In the genomic region with DNA sequence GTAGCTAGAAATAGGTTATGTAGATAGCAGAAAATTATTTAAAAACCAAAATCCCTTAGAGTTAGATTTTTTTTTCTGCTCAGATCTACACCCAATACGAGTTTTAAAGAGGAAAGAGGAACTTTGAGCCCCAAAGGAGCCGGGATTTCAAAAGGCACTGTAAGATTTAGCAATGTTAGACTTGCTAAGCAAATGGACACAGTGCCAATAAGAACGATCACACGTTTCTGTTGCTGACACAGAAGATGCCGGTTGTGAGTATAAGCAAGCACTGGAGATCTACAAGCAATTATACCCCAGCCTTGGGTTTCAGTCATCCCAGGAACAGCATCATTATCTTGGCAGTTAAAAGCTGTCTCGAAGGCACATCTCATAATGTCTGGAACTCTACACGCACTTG, we compare ENCODE assay signal across 32 mouse cellular contexts.
DNase-seq lines count a peak whose midpoint lies in the region; ATAC-seq and TF ChIP-seq lines count a peak whose summit lies in the region.
"Had no signal": no experiment of that assay in that cellular context is flagged by ENCODE, and none has a peak within 500 bp of the region (broad histone marks: within the 10 kb centered on the region; RNA-seq: fewer than 3 reads in every experiment).

No protein-coding gene starts in this region.

- H3K9ac ChIP-seq in liver, adult 2 months (ENCODE audit: low read depth, low read length), result no peak overlapping the region
- no peak overlapping the region for H3K9ac ChIP-seq in liver, embryonic 12.5 days
- no peak overlapping the region for H3K9ac ChIP-seq in neural tube, embryonic 14.5 days (replicated peaks; ENCODE audit: low read depth, low read length)
- H3K9ac ChIP-seq in midbrain, embryonic 13.5 days (replicated peaks), result no peak overlapping the region
- H3K9ac ChIP-seq: embryonic facial prominence, embryonic 13.5 days; forebrain, embryonic 13.5 days; heart, embryonic 13.5 days; hindbrain, embryonic 12.5 days had no signal

- H3K9me3 ChIP-seq in liver, embryonic 12.5 days (replicated peaks), result peaks cover 6% of the 10 kb centered on the region; the same call in 1 of the 2 replicates
- H3K9me3 ChIP-seq in neural tube, embryonic 14.5 days (ENCODE audit: control insufficient read depth, low read length), result no peaks in the 10 kb centered on the region
- H3K9me3 ChIP-seq in midbrain, embryonic 13.5 days, result no peaks in the 10 kb centered on the region
- H3K9me3 ChIP-seq: embryonic facial prominence, embryonic 13.5 days; forebrain, embryonic 13.5 days; heart, embryonic 10.5 days; heart, embryonic 13.5 days; hindbrain, embryonic 12.5 days had no signal

- ATAC-seq in liver, embryonic 12.5 days, result no peak
- ATAC-seq in neural tube, embryonic 14.5 days (ENCODE audit: low read depth), result no peak
- ATAC-seq in CD4-positive, CD25-positive, alpha-beta regulatory T cell, adult 4 months, result no peak
- no peak for ATAC-seq in midbrain, embryonic 13.5 days
- ATAC-seq: forebrain, embryonic 13.5 days; forebrain, embryonic 16.5 days; hindbrain, embryonic 16.5 days; Patski had no signal

- no peak overlapping the region for H3K4me2 ChIP-seq in liver, embryonic 12.5 days
- 0 out of 2 replicates have a peak overlapping the region, but pooled peaks have one; percentile 2 for H3K4me2 ChIP-seq in neural tube, embryonic 14.5 days (ENCODE audit: low read depth, low read length)
- no peak overlapping the region for H3K4me2 ChIP-seq in midbrain, embryonic 13.5 days (replicated peaks)
- H3K4me2 ChIP-seq: embryonic facial prominence, embryonic 13.5 days; forebrain, embryonic 13.5 days; heart, embryonic 13.5 days; hindbrain, embryonic 12.5 days had no signal

- no peak for TF ChIP-seq CTCF in liver, adult 2 months (IDR thresholded peaks at IDR 0.05; ENCODE audit: low read depth, low read length)

- TF ChIP-seq POLR2A in liver, adult 2 months (IDR thresholded peaks at IDR 0.05; ENCODE audit: extremely low read depth, insufficient read depth, low read length), result no peak

- H3K36me3 ChIP-seq in liver, adult 2 months (ENCODE audit: control insufficient read depth, insufficient read depth, low read length), result no peaks in the 10 kb centered on the region
- no peaks in the 10 kb centered on the region for H3K36me3 ChIP-seq in liver, embryonic 12.5 days
- no peaks in the 10 kb centered on the region for H3K36me3 ChIP-seq in neural tube, embryonic 14.5 days (ENCODE audit: control insufficient read depth, insufficient read depth, low read length)
- H3K36me3 ChIP-seq in midbrain, embryonic 13.5 days, result no peaks in the 10 kb centered on the region
- H3K36me3 ChIP-seq: embryonic facial prominence, embryonic 10.5 days; embryonic facial prominence, embryonic 13.5 days; G1E; heart, embryonic 10.5 days; heart, embryonic 13.5 days; hindbrain, embryonic 12.5 days had no signal

- peak; percentile 2 for DNase-seq in adrenal gland, postnatal 10 days
- no peak for DNase-seq in adrenal gland, postnatal 14 days
- DNase-seq in liver, adult 2 months (ENCODE audit: extremely low read depth, low read depth, low spot score), result peak; percentile 59
- peak; percentile 3 for DNase-seq in adipocyte (ENCODE audit: low spot score)
- DNase-seq: adrenal gland, adult 2 months; adrenal gland, postnatal 36 days; cerebellum, adult 11 months; cerebellum, adult 2 months; cerebellum, adult 9-11 months; cerebellum, postnatal 36 days; embryo, embryonic 11 days; gastrocnemius, postnatal 10 days; gastrocnemius, postnatal 36 days; heart, adult 2 months; heart, postnatal 14 days; heart, postnatal 4 days had no signal

- H3K4me3 ChIP-seq in liver, adult 2 months (ENCODE audit: insufficient read depth, low read depth, low read length), result no peak overlapping the region
- no peak overlapping the region for H3K4me3 ChIP-seq in liver, embryonic 12.5 days
- no peak overlapping the region for H3K4me3 ChIP-seq in neural tube, embryonic 14.5 days (ENCODE audit: low read depth, low read length)
- H3K4me3 ChIP-seq in midbrain, embryonic 13.5 days (replicated peaks), result no peak overlapping the region
- H3K4me3 ChIP-seq: embryonic facial prominence, embryonic 10.5 days; embryonic facial prominence, embryonic 13.5 days; erythroblast, embryonic 14.5 days; forebrain, embryonic 13.5 days; heart, adult 2 months; heart, embryonic 10.5 days; heart, embryonic 13.5 days; hindbrain, embryonic 12.5 days had no signal

- no peaks in the 10 kb centered on the region for H3K27me3 ChIP-seq in liver, adult 2 months (ENCODE audit: control insufficient read depth, insufficient read depth, low read length)
- no peaks in the 10 kb centered on the region for H3K27me3 ChIP-seq in liver, embryonic 12.5 days (replicated peaks)
- no peaks in the 10 kb centered on the region for H3K27me3 ChIP-seq in neural tube, embryonic 14.5 days (ENCODE audit: control insufficient read depth, insufficient read depth, low read length)
- no peaks in the 10 kb centered on the region for H3K27me3 ChIP-seq in midbrain, embryonic 13.5 days
- H3K27me3 ChIP-seq: CH12.LX; embryonic facial prominence, embryonic 13.5 days; heart, embryonic 13.5 days; hindbrain, embryonic 12.5 days had no signal

- H3K27ac ChIP-seq in liver, adult 2 months (replicated peaks; ENCODE audit: insufficient read depth, low read depth, low read length), result no peak overlapping the region
- H3K27ac ChIP-seq in liver, embryonic 12.5 days, result no peak overlapping the region
- peak overlapping the region; percentile 16; the same call in 1 of the 2 replicates for H3K27ac ChIP-seq in neural tube, embryonic 14.5 days (ENCODE audit: low read depth, low read length)
- H3K27ac ChIP-seq in midbrain, embryonic 13.5 days, result no peak overlapping the region
- H3K27ac ChIP-seq: embryonic facial prominence, embryonic 10.5 days; forebrain, embryonic 13.5 days; heart, adult 2 months; heart, embryonic 10.5 days; heart, embryonic 13.5 days; hindbrain, embryonic 12.5 days had no signal

- no peaks in the 10 kb centered on the region for H3K4me1 ChIP-seq in liver, adult 2 months (ENCODE audit: control insufficient read depth, insufficient read depth, low read length)
- no peaks in the 10 kb centered on the region for H3K4me1 ChIP-seq in liver, embryonic 12.5 days
- 0 out of 2 replicates have a peak, but pooled peaks cover 2% of the 10 kb centered on the region for H3K4me1 ChIP-seq in neural tube, embryonic 14.5 days (ENCODE audit: control insufficient read depth, insufficient read depth, low read length)
- H3K4me1 ChIP-seq in midbrain, embryonic 13.5 days (replicated peaks), result 0 out of 2 replicates have a peak, but pooled peaks cover 7% of the 10 kb centered on the region
- H3K4me1 ChIP-seq: heart, embryonic 10.5 days; heart, embryonic 13.5 days; hindbrain, embryonic 12.5 days had no signal

- no peaks in the 10 kb centered on the region for H3K79me2 ChIP-seq in liver, adult 2 months (ENCODE audit: control insufficient read depth, insufficient read depth, low read length)

- WGBS in liver, adult 2 months, result 50% methylated on average over 7 of the region's 7 CpGs
- WGBS in liver, embryonic 12.5 days (ENCODE audit: insufficient replicate concordance), result 73% methylated on average over 7 of the region's 7 CpGs
- 61% methylated on average over 7 of the region's 7 CpGs for WGBS in neural tube, embryonic 14.5 days
- WGBS in midbrain, embryonic 13.5 days, result 82% methylated on average over 7 of the region's 7 CpGs
